Mouse (Mus musculus): Measurements from ENCODE around the gene Mpc1. TPM values are rescaled to one million over a fixed set of nuclear protein-coding genes. Genes with fewer than 3 reads are reported as not detected.

Mpc1 gene
- polyA plus RNA-seq, 1 experiment from 2014 or later = 192 TPM

DNA sequence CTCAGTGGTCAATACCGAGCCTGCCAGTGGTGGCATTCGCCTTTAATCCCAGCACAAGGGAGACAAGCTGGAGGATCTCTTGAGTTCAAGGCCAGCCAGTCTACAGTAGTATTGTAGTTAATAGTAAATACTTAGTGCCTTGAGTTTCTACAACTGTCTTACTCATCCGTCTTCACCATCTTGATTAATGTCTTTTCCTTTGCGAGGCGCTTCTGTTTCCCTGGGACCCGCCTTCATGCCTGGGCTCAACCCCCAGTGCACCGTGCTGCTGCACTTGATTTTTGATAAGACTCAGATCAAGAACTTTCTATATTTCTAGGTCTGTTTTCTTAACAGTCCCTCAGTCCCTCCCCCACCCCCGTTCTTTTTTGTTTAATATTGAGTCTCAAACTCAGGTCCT lies 2.4 kb downstream of the Mpc1 start:
- 0 out of 2 replicates have a peak overlapping the region, but pooled peaks have one; percentile 79 for H3K9ac ChIP-seq
- WGBS = 46% methylated on average over 8 of the region's 8 CpGs
- H3K4me2 ChIP-seq (replicated peaks) = peak overlapping the region; percentile 97

DNA sequence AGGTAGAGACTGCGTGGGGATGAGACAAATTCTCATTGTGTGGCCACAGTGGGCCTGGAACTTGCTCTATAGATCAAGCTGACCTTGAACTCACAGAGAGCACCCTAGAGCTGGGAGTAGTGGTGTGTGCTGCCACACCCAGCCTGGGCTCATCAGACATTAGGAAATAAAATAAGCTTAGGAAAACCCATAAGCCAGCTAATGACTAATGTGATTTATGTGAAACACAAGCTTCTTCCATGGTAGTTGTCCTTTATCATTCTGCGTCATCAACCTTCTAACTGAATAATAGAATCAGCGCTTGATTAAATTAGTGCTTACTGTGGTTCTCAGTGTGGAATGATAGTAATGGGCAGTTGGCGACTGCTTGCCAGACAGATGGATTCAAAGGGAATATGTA lies 4.3 kb downstream of the Mpc1 start:
- 91% methylated on average over 4 of the region's 4 CpGs for WGBS
- no peak overlapping the region for H3K4me2 ChIP-seq (replicated peaks)
- 0 out of 2 replicates have a peak, but pooled peaks cover 5% of the 10 kb centered on the region for H3K36me3 ChIP-seq
- no peaks in the 10 kb centered on the region for H3K27me3 ChIP-seq (replicated peaks)
- no peak for ATAC-seq
- H3K4me3 ChIP-seq (replicated peaks) = no peak overlapping the region
- no peak overlapping the region for H3K9ac ChIP-seq
- H3K27ac ChIP-seq = no peak overlapping the region
- peaks cover 5% of the 10 kb centered on the region for H3K4me1 ChIP-seq (replicated peaks)
- no peaks in the 10 kb centered on the region for H3K9me3 ChIP-seq

More for the DNA sequence above, 2.4 kb downstream of the Mpc1 start:
- Histone ChIP-seq H3K27me3 (replicated peaks) (no peaks in the 10 kb centered on the region), H3K4me3 (replicated peaks) (no peak overlapping the region), H3K4me1 (replicated peaks) (peaks cover 5% of the 10 kb centered on the region), H3K36me3 (0 out of 2 replicates have a peak, but pooled peaks cover 5% of the 10 kb centered on the region), H3K9me3 (no peaks in the 10 kb centered on the region), H3K27ac (no peak overlapping the region)
- ATAC-seq = no peak

DNA sequence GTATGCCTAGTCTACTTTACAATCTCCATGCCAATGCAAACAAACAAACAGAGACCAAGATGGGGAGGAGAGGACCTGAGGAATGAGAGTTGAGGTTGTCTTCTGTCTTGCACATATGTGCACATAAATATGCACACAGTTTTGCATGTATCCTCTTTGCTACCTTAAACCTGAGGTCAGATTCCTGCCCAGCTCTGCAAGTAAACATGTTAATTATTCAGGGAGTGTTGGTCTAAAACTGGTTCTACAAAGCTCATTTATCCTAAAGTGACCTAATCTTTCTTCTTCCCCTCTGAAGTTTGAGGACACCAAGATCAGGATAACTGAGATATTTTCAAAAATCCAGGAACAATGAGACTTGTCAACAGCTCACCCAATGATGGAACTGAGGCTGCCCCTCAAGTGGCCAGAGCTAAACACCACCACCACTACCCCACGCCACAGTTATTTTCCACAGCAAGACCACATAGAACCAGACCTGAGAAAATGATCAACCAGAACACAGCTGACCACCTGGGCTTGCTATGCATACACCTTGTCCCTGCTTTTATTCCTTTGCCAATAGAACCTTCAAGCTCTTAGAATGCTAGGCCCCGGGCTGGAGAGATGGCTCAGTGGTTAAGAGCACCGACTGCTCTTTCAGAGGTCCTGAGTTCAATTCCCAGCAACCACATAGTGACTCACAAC lies 7.4 kb downstream of the Mpc1 start:
- 97% methylated on average over 3 of the region's 3 CpGs for WGBS

DNA sequence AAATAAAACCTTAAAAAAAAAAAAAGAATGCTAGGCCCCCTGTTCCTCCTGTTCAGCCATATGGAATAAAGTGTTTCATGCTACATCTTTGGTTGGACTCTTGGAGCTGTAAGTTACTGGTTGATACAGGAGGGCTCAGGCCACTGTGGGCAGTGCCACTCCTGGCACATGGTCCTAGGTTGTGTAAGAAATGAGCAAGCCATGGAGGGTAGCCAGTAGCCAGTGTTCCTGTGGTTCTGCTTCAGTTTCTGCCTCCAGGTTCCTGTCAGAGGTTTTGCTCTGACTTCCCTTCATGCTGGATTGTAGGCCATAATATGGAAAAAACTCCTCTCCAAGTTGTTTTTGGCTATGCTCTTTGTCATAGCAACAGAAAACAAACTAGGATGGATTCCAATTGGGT lies 8.0 kb downstream of the Mpc1 start:
- no peaks in the 10 kb centered on the region for H3K9me3 ChIP-seq
- no peak overlapping the region for H3K27ac ChIP-seq
- H3K4me3 ChIP-seq (replicated peaks) = no peak overlapping the region
- H3K27me3 ChIP-seq (replicated peaks) = no peaks in the 10 kb centered on the region
- 0 out of 2 replicates have a peak, but pooled peaks cover 5% of the 10 kb centered on the region for H3K36me3 ChIP-seq
- no peak for ATAC-seq
- H3K4me1 ChIP-seq (replicated peaks) = no peaks in the 10 kb centered on the region
- H3K4me2 ChIP-seq (replicated peaks) = no peak overlapping the region
- no peak overlapping the region for H3K9ac ChIP-seq

More for the DNA sequence above, 7.4 kb downstream of the Mpc1 start:
- H3K36me3 ChIP-seq = 0 out of 2 replicates have a peak, but pooled peaks cover 5% of the 10 kb centered on the region
- no peak for ATAC-seq
- no peak overlapping the region for H3K27ac ChIP-seq
- H3K27me3 ChIP-seq (replicated peaks) = no peaks in the 10 kb centered on the region
- H3K4me2 ChIP-seq (replicated peaks) = no peak overlapping the region
- no peaks in the 10 kb centered on the region for H3K9me3 ChIP-seq
- H3K4me1 ChIP-seq (replicated peaks) = no peaks in the 10 kb centered on the region
- H3K4me3 ChIP-seq (replicated peaks) = no peak overlapping the region
- no peak overlapping the region for H3K9ac ChIP-seq

DNA sequence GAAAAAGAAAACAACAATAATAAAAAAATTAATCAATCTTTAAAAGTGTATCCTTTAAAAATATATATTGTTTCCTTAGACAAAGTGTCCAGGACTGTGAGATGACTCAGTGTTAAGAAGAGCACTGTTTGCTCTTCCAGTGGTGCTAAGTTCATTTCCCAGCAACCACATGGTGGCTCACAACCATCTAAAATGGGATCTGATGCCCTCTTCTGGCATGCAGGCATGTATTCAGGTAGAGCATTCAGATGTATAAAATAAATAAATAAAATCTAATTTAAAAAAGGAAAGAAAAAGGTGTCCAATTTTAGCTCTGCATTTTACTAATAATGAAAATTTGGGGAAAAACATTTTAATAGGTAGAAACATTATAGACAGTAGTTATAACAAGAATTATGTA lies 13.1 kb downstream of the Mpc1 start:
- Histone ChIP-seq H3K27me3 (replicated peaks) (no peaks in the 10 kb centered on the region), H3K4me3 (replicated peaks) (no peak overlapping the region), H3K36me3 (no peaks in the 10 kb centered on the region), H3K9ac (no peak overlapping the region), H3K9me3 (no peaks in the 10 kb centered on the region), H3K4me2 (replicated peaks) (no peak overlapping the region), H3K4me1 (replicated peaks) (no peaks in the 10 kb centered on the region), H3K27ac (no peak overlapping the region)
- no peak for ATAC-seq

DNA sequence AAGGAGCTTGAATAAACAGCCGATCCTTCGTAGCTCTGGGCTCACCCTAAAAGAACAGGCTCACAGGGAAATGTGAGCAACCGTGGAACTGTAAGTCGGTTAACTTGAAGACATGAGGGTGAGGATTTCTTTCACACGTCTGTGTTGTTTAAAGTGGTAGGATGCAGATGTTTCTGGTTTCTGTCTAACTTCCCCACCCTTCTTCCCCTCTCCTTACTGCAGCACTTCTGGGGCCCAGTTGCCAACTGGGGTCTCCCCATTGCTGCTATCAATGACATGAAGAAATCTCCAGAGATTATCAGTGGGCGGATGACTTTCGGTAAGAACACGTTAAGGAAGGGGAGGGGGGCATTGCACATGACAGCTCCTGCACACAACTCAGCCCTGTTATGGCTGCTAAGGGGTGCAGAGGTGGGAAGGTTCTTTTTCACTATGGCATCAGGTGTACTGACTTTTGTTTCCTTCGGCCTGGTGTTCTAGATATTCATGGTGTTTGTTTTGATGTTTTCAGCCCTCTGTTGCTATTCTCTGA lies 13.7 kb downstream of the Mpc1 start:
- Histone ChIP-seq H3K36me3 (no peaks in the 10 kb centered on the region), H3K27ac (no peak overlapping the region), H3K4me3 (replicated peaks) (no peak overlapping the region), H3K4me1 (replicated peaks) (no peaks in the 10 kb centered on the region), H3K9ac (no peak overlapping the region), H3K4me2 (replicated peaks) (no peak overlapping the region), H3K9me3 (no peaks in the 10 kb centered on the region), H3K27me3 (replicated peaks) (no peaks in the 10 kb centered on the region)
- WGBS = 83% methylated on average over 9 of the region's 9 CpGs
- ATAC-seq = no peak

DNA sequence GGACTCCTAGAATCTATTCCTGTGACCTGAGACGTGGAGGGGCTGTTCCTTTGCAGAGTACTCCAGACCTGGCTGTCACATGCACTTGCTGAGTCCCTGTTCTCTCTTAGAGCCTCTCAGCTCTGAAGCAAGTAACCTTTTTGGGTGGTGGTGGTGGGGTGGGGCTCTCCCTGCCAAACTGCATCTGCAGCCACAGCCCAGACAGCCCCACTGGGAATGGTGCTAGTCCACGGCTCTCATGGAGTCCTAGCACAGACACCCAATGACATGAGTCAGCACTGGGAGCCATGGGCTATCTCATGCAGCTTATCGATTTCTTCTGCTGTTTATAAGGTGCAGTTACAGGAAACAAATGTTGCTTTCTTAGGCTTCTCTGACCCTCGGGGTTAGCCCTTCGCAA lies 15.0 kb downstream of the Mpc1 start:
- no peak overlapping the region for H3K27ac ChIP-seq
- WGBS = 86% methylated on average over 5 of the region's 5 CpGs
- no peak for ATAC-seq
- H3K4me3 ChIP-seq (replicated peaks) = no peak overlapping the region
- H3K9ac ChIP-seq = no peak overlapping the region
- no peaks in the 10 kb centered on the region for H3K27me3 ChIP-seq (replicated peaks)
- H3K9me3 ChIP-seq = no peaks in the 10 kb centered on the region
- H3K36me3 ChIP-seq = no peaks in the 10 kb centered on the region
- H3K4me2 ChIP-seq (replicated peaks) = no peak overlapping the region
- no peaks in the 10 kb centered on the region for H3K4me1 ChIP-seq (replicated peaks)

DNA sequence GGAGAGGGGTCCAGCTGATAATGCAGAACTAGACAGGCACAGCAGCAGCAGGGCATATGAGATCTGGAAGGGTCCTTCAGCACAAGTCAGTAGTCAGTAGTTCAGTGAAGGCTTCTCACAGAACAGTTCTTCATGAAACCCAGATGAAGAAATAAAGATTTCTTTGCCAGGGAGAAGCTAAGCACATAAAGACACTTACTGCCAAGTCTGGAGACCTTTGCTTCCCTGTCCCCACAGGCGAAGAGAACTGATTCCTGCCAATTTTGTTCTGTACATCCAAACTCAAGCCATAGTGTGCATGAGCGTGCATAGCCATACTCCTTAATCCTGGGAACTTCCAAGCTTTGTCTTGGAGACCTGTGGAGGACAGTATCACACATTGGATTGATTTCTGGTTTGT lies 15.6 kb downstream of the Mpc1 start:
- Histone ChIP-seq H3K4me2 (replicated peaks) (no peak overlapping the region), H3K27ac (no peak overlapping the region), H3K9me3 (no peaks in the 10 kb centered on the region), H3K27me3 (replicated peaks) (no peaks in the 10 kb centered on the region), H3K4me1 (replicated peaks) (no peaks in the 10 kb centered on the region), H3K9ac (no peak overlapping the region), H3K36me3 (no peaks in the 10 kb centered on the region), H3K4me3 (replicated peaks) (no peak overlapping the region)
- ATAC-seq = no peak
- 93% methylated on average over 2 of the region's 2 CpGs for WGBS

DNA sequence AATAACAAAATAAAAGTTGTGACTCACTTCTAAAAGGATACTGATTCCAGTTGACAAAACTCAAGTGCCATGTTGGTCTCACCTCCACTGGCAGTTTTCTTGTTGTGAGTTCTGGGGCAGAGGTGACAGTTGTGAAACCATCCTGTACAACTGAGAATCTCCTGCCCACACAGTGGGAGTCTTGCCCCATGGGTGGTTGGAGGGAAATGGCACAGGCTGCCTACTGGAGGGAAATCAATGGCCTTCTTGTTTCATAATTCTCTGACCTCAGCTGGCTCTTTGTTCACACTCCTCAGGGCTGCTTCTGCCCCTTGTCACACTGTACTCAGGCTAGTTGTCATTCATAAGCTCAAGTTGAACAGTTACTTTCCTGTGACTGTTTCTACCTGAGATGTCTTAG lies 16.8 kb downstream of the Mpc1 start:
- Histone ChIP-seq H3K36me3 (no peaks in the 10 kb centered on the region), H3K27ac (no peak overlapping the region), H3K4me1 (replicated peaks) (no peaks in the 10 kb centered on the region), H3K9ac (no peak overlapping the region), H3K4me3 (replicated peaks) (no peak overlapping the region), H3K4me2 (replicated peaks) (no peak overlapping the region), H3K9me3 (no peaks in the 10 kb centered on the region), H3K27me3 (replicated peaks) (no peaks in the 10 kb centered on the region)
- ATAC-seq = no peak

DNA sequence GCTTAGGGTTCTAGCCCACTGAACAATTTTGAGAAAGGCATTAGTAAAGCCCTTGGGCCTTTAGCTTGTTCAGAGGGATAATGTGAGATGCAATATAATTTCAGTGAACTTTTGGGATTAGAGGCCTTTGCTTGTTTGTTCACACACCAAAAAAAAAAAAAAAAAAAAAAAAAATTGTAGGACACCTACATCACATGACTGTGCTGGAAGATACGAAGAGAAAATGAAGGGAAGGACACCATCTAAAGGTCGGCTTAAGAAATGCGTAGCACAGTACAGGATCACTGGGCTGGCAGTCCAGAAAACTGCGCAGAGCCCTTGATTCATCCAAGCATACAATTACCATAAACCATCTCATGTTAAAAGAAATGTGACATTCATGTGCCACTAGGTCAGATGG lies 18.8 kb downstream of the Mpc1 start:
- 86% methylated on average over 4 of the region's 4 CpGs for WGBS

DNA sequence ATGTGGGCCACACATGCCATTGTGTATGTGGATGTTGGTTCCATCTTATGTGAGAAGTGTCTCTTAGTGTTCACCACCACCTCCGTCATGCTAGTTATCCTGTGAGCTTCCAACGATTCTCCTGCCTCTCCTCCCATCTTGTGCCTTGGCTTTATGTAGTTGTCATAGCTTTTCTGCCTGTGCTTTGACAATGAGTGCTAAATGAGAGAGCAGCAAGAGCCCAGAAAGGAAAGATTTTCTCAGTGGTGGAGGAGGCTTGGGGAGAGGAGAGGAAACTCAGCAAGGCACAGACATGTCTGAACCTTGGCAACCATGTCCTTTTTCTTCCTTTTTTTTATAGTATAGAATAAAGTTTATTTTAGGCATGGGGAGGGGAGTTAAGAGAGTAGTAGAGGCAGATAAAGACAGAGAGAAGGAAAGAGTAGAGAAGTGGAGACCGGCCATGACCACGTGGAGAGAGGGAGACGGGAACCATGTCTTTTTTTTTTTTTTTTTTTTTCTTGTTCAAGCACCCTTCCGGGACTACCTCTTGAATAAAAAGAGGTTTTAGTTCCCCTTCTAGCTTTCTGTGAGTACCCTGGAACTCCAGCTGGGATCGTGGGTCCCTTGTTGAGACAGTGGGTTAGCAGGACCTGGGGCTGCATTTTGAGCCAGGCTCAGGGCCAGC lies 20.2 kb downstream of the Mpc1 start:
- Histone ChIP-seq H3K4me1 (replicated peaks) (no peaks in the 10 kb centered on the region), H3K36me3 (no peaks in the 10 kb centered on the region), H3K4me2 (replicated peaks) (no peak overlapping the region), H3K27ac (no peak overlapping the region; the same call in 1 of the 2 replicates), H3K9me3 (no peaks in the 10 kb centered on the region), H3K9ac (no peak overlapping the region), H3K27me3 (replicated peaks) (no peaks in the 10 kb centered on the region), H3K4me3 (replicated peaks) (no peak overlapping the region)
- ATAC-seq = no peak
- WGBS = 73% methylated on average over 7 of the region's 7 CpGs

More for the DNA sequence above, 18.8 kb downstream of the Mpc1 start:
- ATAC-seq = no peak
- no peaks in the 10 kb centered on the region for H3K27me3 ChIP-seq (replicated peaks)
- no peak overlapping the region for H3K4me3 ChIP-seq (replicated peaks)
- H3K4me1 ChIP-seq (replicated peaks) = no peaks in the 10 kb centered on the region
- no peaks in the 10 kb centered on the region for H3K36me3 ChIP-seq
- no peak overlapping the region for H3K27ac ChIP-seq
- no peak overlapping the region for H3K9ac ChIP-seq
- H3K9me3 ChIP-seq = no peaks in the 10 kb centered on the region
- no peak overlapping the region for H3K4me2 ChIP-seq (replicated peaks)

DNA sequence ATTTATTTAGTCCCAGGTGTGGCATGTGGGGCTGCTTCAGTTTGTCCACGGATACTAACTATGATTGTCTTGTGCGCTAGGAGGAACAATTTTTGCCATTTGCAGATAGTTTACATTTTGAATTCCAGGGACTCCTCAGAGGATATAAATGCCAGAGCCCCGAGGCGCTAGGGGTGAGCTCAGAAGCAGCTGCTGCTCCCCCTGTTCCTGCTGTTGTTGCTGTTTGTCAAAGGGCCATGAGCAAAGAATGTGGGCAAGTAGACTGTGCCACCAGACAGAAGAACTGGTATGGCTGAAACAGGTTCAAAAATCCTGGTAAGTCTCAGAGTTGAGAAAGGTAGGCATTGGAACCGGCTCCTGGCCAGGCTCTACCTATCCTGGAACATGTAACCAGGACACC lies 21.0 kb downstream of the Mpc1 start:
- H3K27me3 ChIP-seq (replicated peaks) = no peaks in the 10 kb centered on the region
- WGBS = 34% methylated on average over 5 of the region's 5 CpGs

DNA sequence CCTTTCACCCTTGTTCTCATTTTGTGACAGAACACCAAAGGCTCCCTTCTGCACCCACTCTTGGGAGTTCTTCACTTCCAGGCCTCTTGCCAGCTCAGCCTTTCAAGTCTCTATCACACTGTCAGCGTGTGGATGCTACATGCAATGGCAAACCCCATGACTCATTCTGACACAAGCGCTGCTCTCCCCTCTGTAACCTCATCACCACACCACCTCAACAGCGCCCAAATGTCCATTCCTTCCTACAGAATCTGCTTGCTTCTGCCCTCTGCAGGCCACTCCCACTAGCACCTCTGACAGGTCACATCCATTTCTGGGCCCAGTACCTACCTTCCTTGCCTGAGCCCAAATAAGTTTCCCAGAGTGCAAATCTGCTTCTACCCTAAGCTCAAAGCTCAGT lies 23.1 kb downstream of the Mpc1 start:
- Histone ChIP-seq H3K9ac (no peak overlapping the region), H3K4me2 (replicated peaks) (no peak overlapping the region), H3K4me3 (replicated peaks) (no peak overlapping the region), H3K27me3 (replicated peaks) (no peaks in the 10 kb centered on the region), H3K36me3 (no peaks in the 10 kb centered on the region), H3K27ac (no peak overlapping the region), H3K4me1 (replicated peaks) (no peaks in the 10 kb centered on the region), H3K9me3 (no peaks in the 10 kb centered on the region)
- 26% methylated on average over 3 of the region's 3 CpGs for WGBS
- no peak for ATAC-seq

More for the DNA sequence above, 21.0 kb downstream of the Mpc1 start:
- H3K4me2 ChIP-seq (replicated peaks) = no peak overlapping the region
- no peaks in the 10 kb centered on the region for H3K36me3 ChIP-seq
- no peaks in the 10 kb centered on the region for H3K4me1 ChIP-seq (replicated peaks)
- H3K4me3 ChIP-seq (replicated peaks) = no peak overlapping the region
- no peak for ATAC-seq
- no peak overlapping the region; the same call in 1 of the 2 replicates for H3K27ac ChIP-seq
- H3K9ac ChIP-seq = no peak overlapping the region
- H3K9me3 ChIP-seq = no peaks in the 10 kb centered on the region

Measured in intestine, embryonic 15.5 days (tissue).